Mouse (Mus musculus): ENCODE data around the gene Sdf2l1. TPM values are rescaled to one million over a fixed set of nuclear protein-coding genes. Genes with fewer than 3 reads are reported as not detected.

Gene Sdf2l1
- polyA plus RNA-seq, 1 experiment from 2014 or later: 85.6 TPM

- Histone ChIP-seq H3K27ac (ENCODE audit: low read length) (no peak overlapping the region), H3K27me3 (ENCODE audit: control insufficient read depth, insufficient read depth, low read depth, low read length) (no peaks in the 10 kb centered on the region), H3K4me2 (ENCODE audit: low read depth, low read length) (no peak overlapping the region), H3K9me3 (ENCODE audit: control insufficient read depth, low read length) (no peaks in the 10 kb centered on the region), H3K4me1 (replicated peaks; ENCODE audit: control insufficient read depth, insufficient read depth, low read length) (peaks cover 13% of the 10 kb centered on the region), H3K4me3 (ENCODE audit: low read length) (no peak overlapping the region), H3K9ac (ENCODE audit: low read length) (no peak overlapping the region), H3K36me3 (ENCODE audit: control insufficient read depth, insufficient read depth, low read length) (peaks cover 3% of the 10 kb centered on the region; the same call in 1 of the 2 replicates)
- no peak for ATAC-seq (ENCODE audit: low read depth)
- 89% methylated on average over 4 of the region's 4 CpGs for WGBS
These were observed 19.7 kb upstream of the Sdf2l1 start for GRCm38 (mm10) chr16:17151874-17152273.

GRCm38 (mm10) chr16:17150520-17151258 is 18.5 kb upstream of the Sdf2l1 start:
- 77% methylated on average over 7 of the region's 7 CpGs for WGBS

GRCm38 (mm10) chr16:17148084-17148483 is 15.9 kb upstream of the Sdf2l1 start:
- Histone ChIP-seq H3K9ac (ENCODE audit: low read length) (peak overlapping the region; percentile 4; the same call in 1 of the 2 replicates), H3K27me3 (ENCODE audit: control insufficient read depth, insufficient read depth, low read depth, low read length) (no peaks in the 10 kb centered on the region), H3K4me2 (ENCODE audit: low read depth, low read length) (peak overlapping the region; percentile 99), H3K27ac (ENCODE audit: low read length) (no peak overlapping the region), H3K4me3 (ENCODE audit: low read length) (peak overlapping the region; percentile 66), H3K4me1 (replicated peaks; ENCODE audit: control insufficient read depth, insufficient read depth, low read length) (peaks cover 13% of the 10 kb centered on the region), H3K36me3 (ENCODE audit: control insufficient read depth, insufficient read depth, low read length) (peaks cover 3% of the 10 kb centered on the region; the same call in 1 of the 2 replicates), H3K9me3 (ENCODE audit: control insufficient read depth, low read length) (no peaks in the 10 kb centered on the region)
- ATAC-seq (ENCODE audit: low read depth): peak; percentile 48; the same call in 1 of the 2 replicates
- WGBS: 12% methylated on average over 16 of the region's 16 CpGs

More at GRCm38 (mm10) chr16:17150520-17151258, 18.5 kb upstream of the Sdf2l1 start:
- H3K9me3 ChIP-seq (ENCODE audit: control insufficient read depth, low read length): no peaks in the 10 kb centered on the region
- H3K36me3 ChIP-seq (ENCODE audit: control insufficient read depth, insufficient read depth, low read length): peaks cover 3% of the 10 kb centered on the region; the same call in 1 of the 2 replicates
- H3K9ac ChIP-seq (ENCODE audit: low read length): no peak overlapping the region
- no peak for ATAC-seq (ENCODE audit: low read depth)
- H3K4me2 ChIP-seq (ENCODE audit: low read depth, low read length): no peak overlapping the region
- H3K27me3 ChIP-seq (ENCODE audit: control insufficient read depth, insufficient read depth, low read depth, low read length): no peaks in the 10 kb centered on the region
- H3K27ac ChIP-seq (ENCODE audit: low read length): no peak overlapping the region
- peaks cover 13% of the 10 kb centered on the region for H3K4me1 ChIP-seq (replicated peaks; ENCODE audit: control insufficient read depth, insufficient read depth, low read length)
- H3K4me3 ChIP-seq (ENCODE audit: low read length): no peak overlapping the region

GRCm38 (mm10) chr16:17147391-17147929 is 15.3 kb upstream of the Sdf2l1 start:
- H3K4me1 ChIP-seq (replicated peaks; ENCODE audit: control insufficient read depth, insufficient read depth, low read length): peaks cover 13% of the 10 kb centered on the region
- H3K36me3 ChIP-seq (ENCODE audit: control insufficient read depth, insufficient read depth, low read length): peaks cover 1% of the 10 kb centered on the region; the same call in 1 of the 2 replicates
- peak overlapping the region; percentile 66 for H3K4me3 ChIP-seq (ENCODE audit: low read length)
- no peaks in the 10 kb centered on the region for H3K27me3 ChIP-seq (ENCODE audit: control insufficient read depth, insufficient read depth, low read depth, low read length)
- H3K4me2 ChIP-seq (ENCODE audit: low read depth, low read length): peak overlapping the region; percentile 99
- peak; percentile 20 for ATAC-seq (ENCODE audit: low read depth)
- WGBS: under 1% methylated on average over 41 of the region's 41 CpGs
- no peaks in the 10 kb centered on the region for H3K9me3 ChIP-seq (ENCODE audit: control insufficient read depth, low read length)
- peak overlapping the region; percentile 67 for H3K9ac ChIP-seq (ENCODE audit: low read length)
- H3K27ac ChIP-seq (ENCODE audit: low read length): no peak overlapping the region

- no peaks in the 10 kb centered on the region; the same call in 1 of the 2 replicates for H3K36me3 ChIP-seq (ENCODE audit: control insufficient read depth, insufficient read depth, low read length)
- no peaks in the 10 kb centered on the region for H3K9me3 ChIP-seq (ENCODE audit: control insufficient read depth, low read length)
- no peak within 1 kb of the TSS for H3K27ac ChIP-seq (ENCODE audit: low read length)
- peaks cover 13% of the 10 kb centered on the region for H3K4me1 ChIP-seq (replicated peaks; ENCODE audit: control insufficient read depth, insufficient read depth, low read length)
- peak within 1 kb of the TSS; percentile 66 for H3K4me3 ChIP-seq (ENCODE audit: low read length)
- H3K27me3 ChIP-seq (ENCODE audit: control insufficient read depth, insufficient read depth, low read depth, low read length): no peaks in the 10 kb centered on the region
- peak within 1 kb of the TSS; percentile 67 for H3K9ac ChIP-seq (ENCODE audit: low read length)
- WGBS: under 1% methylated on average over 34 of the region's 34 CpGs
- H3K4me2 ChIP-seq (ENCODE audit: low read depth, low read length): peak within 1 kb of the TSS; percentile 99
- ATAC-seq (ENCODE audit: low read depth): peak; percentile 87
These were observed 14.6 kb upstream of the Sdf2l1 start, which contains the start of gene Ccdc116 for GRCm38 (mm10) chr16:17146772-17147235. TSS of gene Ccdc116 (minus strand) at chr16:17147229.

- H3K27me3 ChIP-seq (ENCODE audit: control insufficient read depth, insufficient read depth, low read depth, low read length): no peaks in the 10 kb centered on the region
- H3K4me2 ChIP-seq (ENCODE audit: low read depth, low read length): no peak within 1 kb of the TSS
- no peak within 1 kb of the TSS for H3K27ac ChIP-seq (ENCODE audit: low read length)
- no peak within 1 kb of the TSS for H3K9ac ChIP-seq (ENCODE audit: low read length)
- no peaks in the 10 kb centered on the region for H3K9me3 ChIP-seq (ENCODE audit: control insufficient read depth, low read length)
- WGBS: 22% methylated on average over 7 of the region's 7 CpGs
- peaks cover 13% of the 10 kb centered on the region for H3K4me1 ChIP-seq (replicated peaks; ENCODE audit: control insufficient read depth, insufficient read depth, low read length)
- no peaks in the 10 kb centered on the region for H3K36me3 ChIP-seq (ENCODE audit: control insufficient read depth, insufficient read depth, low read length)
- no peak for ATAC-seq (ENCODE audit: low read depth)
- H3K4me3 ChIP-seq (ENCODE audit: low read length): no peak within 1 kb of the TSS
These were observed 12.2 kb upstream of the Sdf2l1 start, which contains the start of gene Ydjc for GRCm38 (mm10) chr16:17144339-17144738. TSS of gene Ydjc (plus strand) at chr16:17144621.

- WGBS: 81% methylated on average over 15 of the region's 15 CpGs
- Histone ChIP-seq H3K27me3 (ENCODE audit: control insufficient read depth, insufficient read depth, low read depth, low read length) (no peaks in the 10 kb centered on the region), H3K9me3 (ENCODE audit: control insufficient read depth, low read length) (no peaks in the 10 kb centered on the region), H3K27ac (ENCODE audit: low read length) (no peak overlapping the region), H3K9ac (ENCODE audit: low read length) (no peak overlapping the region), H3K4me3 (ENCODE audit: low read length) (no peak overlapping the region), H3K4me2 (ENCODE audit: low read depth, low read length) (no peak overlapping the region), H3K4me1 (replicated peaks; ENCODE audit: control insufficient read depth, insufficient read depth, low read length) (peaks cover 7% of the 10 kb centered on the region), H3K36me3 (ENCODE audit: control insufficient read depth, insufficient read depth, low read length) (no peaks in the 10 kb centered on the region)
- ATAC-seq (ENCODE audit: low read depth): no peak
These were observed 5.2 kb upstream of the Sdf2l1 start for GRCm38 (mm10) chr16:17137355-17137754.

GRCm38 (mm10) chr16:17132906-17133200 is 670 bp upstream of the Sdf2l1 start:
- 0 out of 2 replicates have a peak, but pooled peaks have one; percentile 6 for ATAC-seq (ENCODE audit: low read depth)
- Histone ChIP-seq H3K36me3 (ENCODE audit: control insufficient read depth, insufficient read depth, low read length) (no peaks in the 10 kb centered on the region), H3K4me2 (ENCODE audit: low read depth, low read length) (peak overlapping the region; percentile 52), H3K4me1 (replicated peaks; ENCODE audit: control insufficient read depth, insufficient read depth, low read length) (peaks cover 16% of the 10 kb centered on the region), H3K27ac (ENCODE audit: low read length) (no peak overlapping the region), H3K4me3 (ENCODE audit: low read length) (peak overlapping the region; percentile 84), H3K27me3 (ENCODE audit: control insufficient read depth, insufficient read depth, low read depth, low read length) (no peaks in the 10 kb centered on the region), H3K9me3 (ENCODE audit: control insufficient read depth, low read length) (no peaks in the 10 kb centered on the region), H3K9ac (ENCODE audit: low read length) (peak overlapping the region; percentile 27)
- WGBS: 20% methylated on average over 7 of the region's 7 CpGs

Data from lung, embryonic 16.5 days (tissue).